Mouse (Mus musculus) central nervous system, embryonic 14 days (tissue): Measurements from ENCODE around the gene Fam98c. TPM values are rescaled to one million over a fixed set of nuclear protein-coding genes. Genes with fewer than 3 reads are reported as not detected.

Experiments
- polyA plus RNA-seq: library from polyadenylated mRNA; depleted of rRNA; stranded (reverse); fragments of >200 nt; gene quantifications from 2 replicates; pipeline ENCODE4 v1.2.3, GENCODE M21; 2012; rRNA removed

The Fam98c gene
- polyA plus RNA-seq: 24.0 and 24.1 TPM in 2 replicates

DNA sequence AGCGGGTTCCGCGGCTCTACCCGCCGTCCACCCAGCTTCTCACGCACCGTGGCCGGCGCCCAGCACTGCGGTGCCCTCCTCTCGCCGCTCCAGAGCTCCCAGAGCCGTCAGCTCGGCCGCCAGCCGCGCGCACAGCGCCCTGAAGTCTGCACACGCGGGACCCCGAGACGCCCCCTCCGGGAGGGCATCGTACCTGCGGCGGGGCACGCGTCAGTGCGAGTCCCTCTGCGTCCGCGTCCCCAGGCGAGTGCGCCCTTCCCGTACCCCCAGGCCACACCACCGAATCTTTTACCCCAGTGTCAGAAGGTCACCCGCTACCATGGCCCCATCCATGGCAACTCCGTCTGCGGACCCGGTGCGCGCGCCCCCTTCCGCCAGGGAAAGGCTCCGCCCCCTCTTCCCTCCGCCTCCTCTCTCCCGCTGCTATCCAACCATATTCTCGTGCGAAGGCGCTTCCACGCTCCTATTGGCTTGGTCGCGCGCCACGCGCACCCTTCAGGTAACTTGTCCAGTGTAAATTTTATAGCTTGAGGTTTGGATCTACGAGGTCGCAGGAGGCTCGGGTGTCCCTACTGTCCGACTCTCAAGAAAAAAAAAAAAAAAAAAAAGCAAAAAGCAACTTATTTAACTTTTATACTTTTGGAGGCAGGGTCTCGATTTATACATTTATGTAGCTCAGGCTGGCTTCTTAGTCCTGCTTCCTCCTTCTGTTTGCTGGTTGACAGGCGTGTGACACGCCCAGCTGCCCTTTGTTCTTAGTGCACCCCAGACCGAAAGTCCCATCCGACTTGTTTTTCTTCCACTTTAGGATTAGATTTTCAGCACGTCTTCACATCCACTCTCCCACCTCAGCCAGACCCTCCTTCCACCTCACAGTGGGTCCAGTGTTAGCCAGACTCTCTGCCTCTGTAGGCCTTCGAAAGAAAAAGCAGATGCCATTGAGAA is at the start of gene Fam98c:
Fam98c (minus strand) TSS at position 397 of the 945 bp plus-strand sequence.

GRCm38 (mm10) chr7:29180077-29180853 is 24.2 kb upstream of the Fam98c start, which contains the start of gene Psmd8:
Gene Psmd8 (minus strand): TSS chr7:29180701.

DNA sequence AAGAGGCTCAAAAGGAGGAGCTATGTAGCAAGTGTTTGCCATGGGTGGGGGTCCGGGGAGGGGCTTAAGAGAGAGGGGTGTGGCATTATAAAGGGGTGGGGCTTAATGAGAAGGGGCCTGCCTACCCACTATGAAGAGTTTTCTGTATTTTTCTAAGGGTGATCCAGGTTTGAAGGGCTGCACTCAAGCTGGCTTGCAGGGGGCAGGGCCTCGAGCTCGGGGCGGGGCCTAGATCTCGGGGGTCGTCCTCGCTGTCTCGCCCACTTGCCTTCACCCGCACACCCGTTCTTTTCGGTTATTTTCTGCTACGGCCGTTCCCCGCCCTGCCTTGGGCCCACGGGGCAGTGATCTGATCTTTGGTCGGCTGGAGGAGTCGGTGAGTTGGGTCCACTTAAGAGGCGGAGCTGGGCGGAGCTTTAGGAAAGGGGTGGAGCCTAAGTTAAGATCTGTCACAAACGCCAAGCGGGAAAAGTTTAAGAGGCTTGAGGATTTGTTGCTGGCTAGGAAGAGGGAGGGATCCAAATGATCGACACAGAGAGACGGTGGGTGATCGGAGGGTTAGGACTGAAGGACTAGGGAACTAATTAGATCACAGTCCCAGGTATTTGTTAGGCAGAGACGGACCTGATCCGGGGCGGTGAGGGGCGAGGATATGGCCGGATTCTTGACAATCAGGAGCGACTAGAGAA is 14.2 kb upstream of the Fam98c start, which contains the start of the genes Ggn and Spred3:
Ggn (plus strand) TSS at position 145 of the 689 bp plus-strand sequence.
Spred3 (minus strand) TSS at position 346 of the 689 bp plus-strand sequence.

DNA sequence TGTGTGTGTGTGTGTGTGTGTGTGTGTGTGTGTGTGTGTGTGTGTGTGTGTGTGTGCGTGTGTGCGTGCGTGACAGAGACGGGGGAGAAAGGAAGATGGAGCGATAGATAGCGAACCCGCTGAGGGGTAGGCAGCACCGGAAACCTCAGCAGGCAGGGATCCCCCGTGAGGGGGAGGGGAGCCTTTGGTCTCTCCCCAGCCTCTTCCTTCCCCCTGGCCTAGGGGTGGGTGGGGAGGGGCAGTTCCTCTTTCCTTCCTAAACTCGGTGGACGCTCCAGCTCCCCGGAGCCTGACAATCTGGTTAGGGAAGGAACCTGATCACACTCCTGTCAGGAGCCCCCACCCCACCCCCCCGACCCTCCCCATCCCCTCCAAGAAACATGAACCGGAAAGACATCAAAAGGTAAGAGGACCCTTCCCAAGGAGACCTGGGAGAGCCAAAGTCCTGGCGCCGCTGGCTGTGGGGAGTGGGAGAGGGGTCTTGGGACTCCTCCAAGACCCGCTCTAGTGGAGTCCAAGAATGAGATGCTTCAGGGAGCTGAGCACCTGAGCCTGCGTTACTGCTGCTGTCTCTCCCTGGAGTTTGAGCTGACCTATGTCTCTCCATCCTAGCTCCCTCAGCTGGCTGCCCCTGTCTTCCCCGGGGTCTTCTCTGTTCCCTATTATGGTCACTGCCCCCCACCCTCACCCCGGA is 21.2 kb downstream of the Fam98c start, which contains the start of gene Rasgrp4:
Rasgrp4 (plus strand) TSS at position 159 of the 694 bp plus-strand sequence.

GRCm38 (mm10) chr7:29124970-29125369 is 31.1 kb downstream of the Fam98c start, which contains the start of gene Ryr1:
Gene Ryr1 (minus strand): TSS chr7:29125179.

Other genes starting within 250 kb of the Fam98c start
- gene Actn4, start 193.9 kb downstream of the Fam98c start, polyA plus RNA-seq: 159 and 181 TPM in 2 replicates
- gene Eif3k, start 174.4 kb downstream of the Fam98c start, polyA plus RNA-seq: 433 and 449 TPM in 2 replicates
- gene Map4k1, start 174.2 kb downstream of the Fam98c start, polyA plus RNA-seq: 7.6 and 9.0 TPM in 2 replicates
- gene Ryr1, start 31.1 kb downstream of the Fam98c start, polyA plus RNA-seq: 9.3 and 12.9 TPM in 2 replicates
- 3.2 and 3.4 TPM in 2 replicates for gene Rasgrp4, start 21.4 kb downstream of the Fam98c start, polyA plus RNA-seq
- gene Ggn, start 14.0 kb upstream of the Fam98c start, polyA plus RNA-seq: 0.61 and 0.94 TPM in 2 replicates
- gene Spred3, start 14.2 kb upstream of the Fam98c start, polyA plus RNA-seq: 27.5 and 29.3 TPM in 2 replicates
- 276 and 299 TPM in 2 replicates for gene Psmd8, start 24.5 kb upstream of the Fam98c start, polyA plus RNA-seq
- 7.5 and 7.8 TPM in 2 replicates for gene Catsperg1, start 57.8 kb upstream of the Fam98c start, polyA plus RNA-seq
- gene Kcnk6, start 76.3 kb upstream of the Fam98c start, polyA plus RNA-seq: 1.4 and 3.0 TPM in 2 replicates
- 60.7 and 65.4 TPM in 2 replicates for gene Yif1b, start 82.1 kb upstream of the Fam98c start, polyA plus RNA-seq
- gene 2200002D01Rik, start 92.2 kb upstream of the Fam98c start, polyA plus RNA-seq: 0.25 and 0.85 TPM in 2 replicates
- gene Spint2, start 125.7 kb upstream of the Fam98c start, polyA plus RNA-seq: 36.9 and 49.5 TPM in 2 replicates
- gene Ppp1r14a, start 133.1 kb upstream of the Fam98c start, polyA plus RNA-seq: 9.3 and 13.2 TPM in 2 replicates
- 111 and 128 TPM in 2 replicates for gene Dpf1, start 147.7 kb upstream of the Fam98c start, polyA plus RNA-seq